Mouse (Mus musculus): ENCODE data around the gene Myg1.

The Myg1 gene

GRCm38 (mm10) chr15:102346444-102346843, 14.9 kb downstream of the Myg1 start:
- DNase-seq (ENCODE audit: low read depth), result no peak

- DNase-seq (ENCODE audit: low read depth), result peak; percentile 97
These were observed 18.8 kb downstream of the Myg1 start, which contains the start of gene Aaas for GRCm38 (mm10) chr15:102350138-102350941. Aaas (minus strand) TSS chr15:102350771.

DNA sequence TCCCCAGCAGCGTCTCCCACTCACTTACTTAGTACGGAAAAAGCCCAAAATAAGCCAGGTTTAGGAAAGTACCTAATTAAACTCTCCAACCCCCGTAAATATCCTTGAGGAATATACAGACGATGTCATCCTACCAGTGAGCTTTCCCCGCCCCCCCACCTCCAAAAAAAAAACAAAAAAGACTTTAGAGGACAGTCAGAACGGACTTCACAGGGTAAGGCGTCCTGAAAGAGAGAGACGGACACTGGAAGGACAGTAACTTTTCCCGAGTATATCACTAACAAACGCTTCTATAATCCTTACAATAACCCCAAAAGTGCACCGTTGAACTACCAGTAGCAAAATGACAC, 19.4 kb downstream of the Myg1 start:
- DNase-seq (ENCODE audit: low read depth), result no peak

DNA sequence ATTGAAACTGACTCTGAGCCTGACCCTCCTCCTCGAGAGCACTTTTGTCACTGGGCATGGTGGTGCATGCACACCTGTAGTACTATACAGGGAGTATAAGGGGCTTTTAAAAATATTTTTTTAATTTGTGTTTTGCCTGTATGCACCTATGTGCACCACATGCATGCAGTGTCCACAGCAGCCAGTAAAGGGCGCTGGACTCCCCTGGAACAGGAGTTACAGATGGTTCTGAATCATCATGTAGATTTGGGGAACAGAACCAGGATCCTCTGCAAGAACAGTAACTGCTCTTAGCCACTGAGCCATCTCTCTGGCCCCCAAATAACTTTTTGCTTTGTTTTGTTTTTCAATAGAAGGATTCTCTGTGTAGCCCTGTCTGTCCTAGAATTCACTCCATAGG, 20.7 kb downstream of the Myg1 start:
- DNase-seq (ENCODE audit: low read depth), result peak; percentile 43

DNA sequence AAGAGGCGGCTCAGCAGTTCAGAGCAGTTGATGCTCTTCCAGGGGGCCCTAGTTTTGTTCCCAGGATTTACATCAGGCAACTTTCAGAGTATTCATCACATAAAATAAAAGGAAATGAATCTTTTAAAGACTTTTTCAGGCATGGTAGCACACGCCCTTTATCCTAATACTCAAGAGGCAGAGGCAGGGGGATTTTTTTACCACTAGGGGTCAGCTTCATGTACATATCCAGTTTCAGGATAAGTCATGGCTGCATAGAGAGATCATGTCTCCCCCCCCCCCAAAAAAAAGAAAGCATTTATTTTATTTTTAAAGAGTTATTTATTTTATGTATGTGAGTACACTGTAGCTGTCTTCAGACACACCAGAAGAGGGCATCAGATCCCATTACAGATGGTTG, 22.5 kb downstream of the Myg1 start:
- DNase-seq (ENCODE audit: low read depth), result peak; percentile 31

GRCm38 (mm10) chr15:102355134-102355870, 23.8 kb downstream of the Myg1 start:
- peak; percentile 49 for DNase-seq (ENCODE audit: low read depth)

DNA sequence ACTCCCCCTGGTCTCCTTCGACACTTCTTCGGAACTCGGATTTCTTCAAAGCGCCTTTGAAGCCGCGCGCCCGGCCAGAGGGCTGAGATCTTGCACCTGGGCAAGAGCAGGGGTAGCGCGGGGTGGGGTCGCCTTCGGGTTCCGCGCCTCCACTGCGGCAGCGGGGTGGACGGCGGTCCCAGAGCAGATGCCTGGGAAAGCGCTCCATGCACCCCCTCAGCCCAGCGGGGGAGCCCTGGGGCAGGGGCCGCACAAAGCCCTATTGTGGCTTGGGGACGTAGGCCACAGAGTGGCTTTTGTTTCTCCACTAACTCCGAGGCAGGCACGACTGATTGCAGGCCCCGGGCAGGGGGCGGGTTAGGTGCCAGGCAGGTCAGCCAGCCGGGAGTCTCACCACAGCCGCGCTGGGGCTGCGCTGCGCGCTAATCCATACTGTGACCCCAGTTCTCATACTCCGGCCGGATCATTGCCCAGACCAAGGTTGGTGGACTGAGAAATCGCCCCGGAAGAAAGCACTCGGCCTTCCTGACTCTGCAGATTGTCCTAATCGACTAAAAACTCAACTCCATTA, 24.4 kb downstream of the Myg1 start:
- no peak for DNase-seq (ENCODE audit: low read depth)

DNA sequence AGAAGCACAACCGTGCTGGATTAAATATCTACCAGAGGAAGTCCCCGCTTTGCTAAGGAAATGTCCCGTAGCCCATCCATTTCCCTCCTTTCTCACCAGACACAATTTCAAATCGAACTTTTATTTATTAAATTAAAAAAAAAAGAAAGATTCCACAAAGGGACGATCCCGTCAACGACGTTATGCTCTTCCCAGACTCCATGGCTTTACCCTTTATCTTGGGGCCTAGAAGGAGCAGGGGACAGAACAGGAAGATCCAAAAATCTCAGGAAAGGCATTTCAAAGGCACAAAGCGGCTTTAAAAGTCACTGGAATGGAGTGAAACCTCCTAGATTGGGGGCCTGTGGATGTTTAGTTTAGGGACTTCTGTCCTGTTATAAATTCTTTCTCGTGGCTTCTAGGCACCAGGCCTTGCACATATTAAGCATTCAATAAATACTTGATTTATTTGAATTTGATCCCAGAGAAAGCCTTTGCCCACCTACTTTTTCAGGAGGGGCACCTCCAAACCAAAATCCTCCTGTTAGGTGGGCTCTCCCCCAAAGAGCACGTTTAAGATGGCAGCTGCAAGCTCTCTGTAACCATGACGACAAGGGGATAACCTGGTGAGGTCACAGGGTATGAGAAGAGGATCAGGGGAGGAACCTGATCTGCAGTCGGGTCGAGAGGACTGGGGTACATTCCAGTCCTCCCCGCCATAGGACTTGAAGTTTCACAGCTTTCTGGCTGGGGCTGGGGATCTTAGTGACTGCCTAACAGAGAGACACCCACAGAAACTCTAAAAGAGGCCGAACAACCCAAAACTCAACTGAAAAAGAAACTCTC, 25.2 kb downstream of the Myg1 start:
- no peak for DNase-seq (ENCODE audit: low read depth)

- peak; percentile 38 for DNase-seq (ENCODE audit: low read depth)
These were observed 26.6 kb downstream of the Myg1 start for GRCm38 (mm10) chr15:102358126-102358525.

DNA sequence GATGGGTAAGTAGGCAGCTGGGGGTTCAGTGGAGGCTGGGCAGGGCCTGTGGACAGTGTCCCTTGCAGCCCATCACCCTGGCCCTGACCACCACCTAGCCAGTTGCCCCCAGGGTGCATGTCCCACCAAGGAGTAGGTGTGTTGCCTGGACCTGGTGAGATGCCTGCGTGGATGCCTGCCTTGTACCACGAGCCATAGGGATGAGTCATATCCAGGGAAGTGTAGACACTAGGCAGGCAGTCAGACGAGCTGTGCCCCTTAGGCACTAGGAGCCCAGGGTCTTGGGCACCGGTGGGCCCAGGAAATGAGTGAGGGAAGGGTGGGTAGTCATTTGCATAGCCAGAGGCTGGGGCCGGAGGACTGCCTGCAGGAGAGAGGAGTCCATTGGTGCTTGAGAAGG, 27.3 kb downstream of the Myg1 start:
- DNase-seq (ENCODE audit: low read depth), result no peak

DNA sequence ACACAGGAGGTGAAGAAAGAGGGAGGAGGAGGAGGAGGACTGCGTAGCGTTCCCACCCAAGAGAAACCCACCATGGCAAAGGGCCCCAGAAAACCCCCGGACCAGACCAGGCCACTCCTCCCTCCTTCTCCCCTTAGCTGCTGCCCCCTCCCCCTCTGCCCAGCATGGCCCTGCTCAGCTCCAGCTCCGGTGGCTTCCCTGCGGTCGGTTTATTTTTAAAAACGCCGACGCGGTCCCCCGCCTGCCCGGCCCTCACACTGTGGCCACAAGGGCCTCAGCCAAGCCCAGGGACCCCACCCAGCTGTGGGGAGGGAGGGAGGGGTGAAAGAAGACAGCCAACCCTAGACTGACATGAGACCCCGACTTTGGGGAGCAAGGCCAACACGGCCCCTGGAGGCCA, 31.1 kb downstream of the Myg1 start:
- no peak for DNase-seq (ENCODE audit: low read depth)

DNA sequence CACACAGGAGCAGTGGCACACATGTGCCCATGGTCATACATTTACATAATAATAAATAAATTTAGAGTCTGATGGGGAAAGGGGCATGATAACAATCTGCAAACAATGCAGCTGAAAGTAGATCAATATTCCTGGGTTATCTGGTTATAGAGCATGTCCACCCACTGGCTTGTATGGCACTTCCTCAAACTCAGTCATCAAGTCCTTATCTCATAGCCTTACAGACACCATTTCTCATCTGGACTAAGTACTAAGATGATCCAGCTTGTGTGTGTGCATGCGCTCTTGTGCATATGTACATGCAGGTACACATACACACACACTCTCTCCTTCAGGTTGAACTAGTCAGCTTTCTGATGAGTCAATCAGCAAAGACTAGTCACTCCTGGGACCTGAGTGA, 33.2 kb downstream of the Myg1 start:
- no peak for DNase-seq (ENCODE audit: low read depth)

DNA sequence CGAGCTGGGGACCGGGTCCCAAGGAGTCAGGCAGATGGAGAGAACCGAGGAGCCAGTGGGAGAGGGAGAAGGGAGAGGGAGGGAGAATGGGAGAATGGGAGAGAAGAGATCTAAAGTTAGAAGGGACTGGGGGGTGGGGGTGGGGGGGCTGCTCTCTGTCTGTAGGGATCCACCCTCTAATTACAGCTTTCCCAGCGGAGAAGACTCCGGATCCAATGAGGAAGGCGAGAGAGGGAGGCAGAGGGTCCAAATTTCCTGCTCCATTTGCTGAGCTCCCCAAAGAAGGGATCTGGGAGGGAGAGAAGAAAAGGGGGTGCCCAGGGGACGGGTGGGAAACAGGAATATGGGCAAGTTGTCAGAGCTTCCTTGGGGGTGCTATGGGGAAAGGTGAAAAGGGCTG, 34.7 kb downstream of the Myg1 start:
- no peak for DNase-seq (ENCODE audit: low read depth)

GRCm38 (mm10) chr15:102366733-102367344, 35.3 kb downstream of the Myg1 start, which contains the start of gene Sp7:
Sp7 (minus strand) TSS chr15:102367182.
- DNase-seq (ENCODE audit: low read depth), result no peak

GRCm38 (mm10) chr15:102369972-102370371, 38.5 kb downstream of the Myg1 start:
- DNase-seq (ENCODE audit: low read depth), result no peak

- DNase-seq (ENCODE audit: low read depth), result no peak
These were observed 39.2 kb downstream of the Myg1 start for GRCm38 (mm10) chr15:102370727-102371126.

DNA sequence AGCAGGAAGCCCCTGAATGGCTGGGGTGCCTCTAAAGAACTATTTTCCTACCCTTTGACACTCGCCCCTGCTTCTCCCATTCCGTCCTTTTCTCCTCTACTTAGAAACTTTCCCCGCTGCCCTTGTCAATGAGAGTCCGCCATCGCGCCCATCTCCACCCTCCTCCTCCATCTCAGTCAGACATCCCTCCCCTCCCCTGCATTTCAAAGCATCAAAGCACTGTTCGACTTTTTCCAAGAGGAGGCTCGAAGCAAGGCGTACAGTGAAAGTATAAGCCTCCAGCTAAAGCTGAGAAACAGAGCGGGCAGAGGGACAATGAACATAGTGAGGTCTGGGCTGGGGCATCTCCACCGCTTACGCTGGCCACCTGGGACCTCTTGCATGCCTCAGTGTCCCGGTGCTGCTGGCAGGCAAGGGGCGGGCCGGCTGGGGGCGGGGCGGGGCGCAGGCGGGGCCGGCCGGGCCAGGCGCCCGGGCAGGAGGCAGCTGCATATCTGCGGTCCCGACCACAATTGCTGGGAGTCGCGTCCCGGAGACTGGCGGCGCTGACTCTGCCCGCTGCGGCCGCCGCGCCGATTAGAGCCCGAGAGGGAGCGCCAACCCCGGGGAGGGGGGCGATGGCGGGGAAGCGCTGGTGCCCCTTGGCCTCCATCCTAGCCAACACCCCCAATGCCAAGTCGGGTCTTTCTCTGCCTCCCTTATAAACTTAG, 45.1 kb downstream of the Myg1 start:
- DNase-seq (ENCODE audit: low read depth), result peak; percentile 72

DNA sequence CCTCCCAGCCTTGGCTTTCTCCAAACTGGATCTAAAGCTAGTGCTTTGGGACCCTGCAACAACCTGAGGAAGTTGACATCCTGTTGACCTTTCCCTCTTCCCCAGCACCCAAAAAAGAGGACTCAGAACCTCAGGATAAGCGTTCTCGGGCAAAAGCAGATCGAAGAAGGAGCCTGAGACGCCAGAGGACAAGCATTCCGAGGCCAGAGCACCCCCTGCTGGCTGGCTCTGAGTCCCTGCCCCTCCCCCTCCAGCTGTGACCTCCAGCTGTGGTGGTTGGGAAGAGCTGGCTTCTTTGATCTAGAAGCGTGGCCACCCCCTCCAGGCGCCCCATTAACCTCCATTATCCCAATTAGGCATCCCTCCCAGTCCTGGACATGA, 45.6 kb downstream of the Myg1 start:
- peak; percentile 89 for DNase-seq (ENCODE audit: low read depth)

DNA sequence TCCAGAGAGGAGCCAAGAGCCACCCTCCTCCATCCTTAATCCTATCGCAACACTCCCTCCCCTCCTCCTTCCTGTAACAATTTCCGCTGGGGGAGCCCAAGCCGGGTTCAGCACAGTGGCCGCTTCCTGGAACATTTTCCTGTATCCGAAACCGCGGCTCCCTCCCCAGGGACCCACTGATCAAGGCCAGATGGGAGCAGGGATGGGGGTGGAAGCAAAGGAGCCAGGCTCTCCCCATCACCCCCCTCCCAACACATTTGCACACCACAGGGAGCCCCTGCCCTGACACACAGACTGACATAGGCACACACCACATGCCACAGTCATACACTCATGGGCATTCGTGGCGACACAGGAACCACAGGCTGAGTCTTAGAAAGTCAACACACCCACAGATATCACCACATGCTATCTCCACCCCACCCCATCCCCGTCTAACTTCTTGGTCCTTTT, 46.3 kb downstream of the Myg1 start:
- peak; percentile 64 for DNase-seq (ENCODE audit: low read depth)

DNA sequence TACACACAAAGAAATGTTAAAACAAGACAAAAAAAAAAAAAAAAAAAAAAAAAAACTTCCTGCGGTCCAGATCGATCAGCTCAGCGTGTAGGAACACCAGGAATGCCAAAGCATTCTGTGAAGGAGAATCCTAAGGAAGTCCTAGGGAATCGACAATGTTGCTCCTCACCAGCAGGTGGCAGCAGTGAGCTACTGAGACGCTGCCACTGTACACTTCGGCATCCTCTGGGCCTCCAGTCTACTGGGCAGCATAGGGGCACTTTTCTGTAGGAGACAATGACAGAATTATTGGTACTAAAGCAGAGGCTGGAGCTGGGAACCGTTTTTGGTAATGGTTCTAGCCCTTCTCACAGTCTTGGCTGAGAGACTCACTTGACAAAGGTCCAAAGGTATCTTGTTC, 50.1 kb downstream of the Myg1 start:
- DNase-seq (ENCODE audit: low read depth), result peak; percentile 87

DNA sequence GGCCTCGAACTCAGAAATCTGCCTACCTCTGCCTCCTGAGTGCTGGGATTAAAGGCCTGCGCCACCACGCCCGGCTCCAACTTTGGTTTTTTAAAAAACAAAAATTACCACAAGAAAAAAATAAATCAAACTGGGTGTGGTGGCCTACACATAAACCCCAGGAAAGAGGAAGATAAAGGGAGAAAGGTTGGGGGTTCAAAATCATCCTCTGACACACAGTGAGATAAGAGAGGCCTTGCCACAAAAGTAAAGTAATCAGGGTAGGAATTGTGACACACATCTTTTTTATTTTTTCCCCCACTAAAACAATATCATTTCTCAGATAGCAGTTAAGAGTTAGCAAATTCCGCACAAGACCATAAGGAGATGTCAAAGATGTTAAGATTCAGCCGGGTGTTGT, 52.2 kb downstream of the Myg1 start:
- DNase-seq (ENCODE audit: low read depth), result no peak

Measured in induced T-regulatory cell, adult 2 months (primary cell).